Mouse (Mus musculus) adipose tissue, adult 10 weeks (tissue): ENCODE measurements around the gene Retreg2. TPM values are rescaled to one million over a fixed set of nuclear protein-coding genes. Genes with fewer than 3 reads are reported as not detected.

Source experiments
- polyA plus RNA-seq: library from polyadenylated mRNA; stranded (reverse); fragments of 350-450 nt; fragmentation: Illumina TruSeq; extraction: RNeasy Lipid Tissue Mini Kit (QIAGEN cat#74804); gene quantifications from one replicate; pipeline ENCODE4 v1.2.3, GENCODE M21; 2014; ENCODE audit warnings: low read depth, low replicate concordance

Gene Retreg2
- 64.7 TPM for polyA plus RNA-seq

GRCm38 (mm10) chr1:75142301-75143261, at the start of gene Retreg2, which contains the start of gene Cnppd1:
Gene Retreg2 (plus strand): TSS chr1:75142778.
Gene Cnppd1 (minus strand): TSS chr1:75142711.

DNA sequence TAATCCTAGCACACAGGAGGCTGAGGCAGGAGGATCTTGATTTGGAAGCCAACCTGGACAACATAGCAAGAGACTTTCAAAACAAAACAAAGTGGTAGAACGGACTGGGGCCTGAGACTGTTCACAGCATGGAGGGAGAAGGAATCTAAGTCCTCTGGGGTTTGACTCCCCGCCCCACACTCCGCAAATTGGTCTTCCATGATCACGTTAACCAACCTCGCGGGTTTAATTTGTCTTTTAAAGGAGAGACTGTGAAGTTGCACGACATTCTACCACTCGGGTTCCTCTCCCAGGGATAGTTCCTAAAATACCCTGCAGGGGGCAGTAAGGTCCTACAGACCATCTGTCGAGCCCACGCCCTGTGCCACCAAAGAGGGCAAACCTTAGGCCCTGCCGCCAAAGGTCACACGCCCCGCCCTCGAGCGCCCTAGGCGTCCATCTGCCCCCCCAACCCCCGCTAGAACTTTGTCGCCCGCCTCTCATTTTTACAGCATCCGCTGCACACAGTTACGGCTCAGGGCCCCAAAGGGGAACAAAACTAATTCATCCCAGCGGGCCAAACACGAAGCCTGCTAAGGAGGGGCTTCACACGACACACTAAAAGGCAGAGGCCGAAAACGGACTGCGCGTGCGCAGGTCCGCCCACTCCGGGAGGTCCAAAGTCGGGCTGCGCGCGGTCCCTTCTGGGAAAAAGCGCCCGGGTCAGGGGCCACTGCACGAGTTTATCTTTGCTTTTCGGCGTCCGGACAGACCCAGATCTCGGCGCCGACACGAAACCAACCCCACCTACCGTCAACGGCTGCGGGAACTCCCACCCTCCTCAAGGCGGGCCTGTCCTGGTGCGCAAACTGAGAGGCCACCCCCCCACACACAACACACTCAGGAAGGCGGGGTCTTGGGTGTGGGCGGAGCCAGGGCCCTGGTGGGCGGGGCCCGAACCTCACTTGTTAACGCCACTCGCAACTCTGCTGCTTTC, 17.9 kb upstream of the Retreg2 start, which contains the start of gene Nhej1:
Nhej1 (minus strand) TSS at position 855 of the 976 bp plus-strand sequence.

DNA sequence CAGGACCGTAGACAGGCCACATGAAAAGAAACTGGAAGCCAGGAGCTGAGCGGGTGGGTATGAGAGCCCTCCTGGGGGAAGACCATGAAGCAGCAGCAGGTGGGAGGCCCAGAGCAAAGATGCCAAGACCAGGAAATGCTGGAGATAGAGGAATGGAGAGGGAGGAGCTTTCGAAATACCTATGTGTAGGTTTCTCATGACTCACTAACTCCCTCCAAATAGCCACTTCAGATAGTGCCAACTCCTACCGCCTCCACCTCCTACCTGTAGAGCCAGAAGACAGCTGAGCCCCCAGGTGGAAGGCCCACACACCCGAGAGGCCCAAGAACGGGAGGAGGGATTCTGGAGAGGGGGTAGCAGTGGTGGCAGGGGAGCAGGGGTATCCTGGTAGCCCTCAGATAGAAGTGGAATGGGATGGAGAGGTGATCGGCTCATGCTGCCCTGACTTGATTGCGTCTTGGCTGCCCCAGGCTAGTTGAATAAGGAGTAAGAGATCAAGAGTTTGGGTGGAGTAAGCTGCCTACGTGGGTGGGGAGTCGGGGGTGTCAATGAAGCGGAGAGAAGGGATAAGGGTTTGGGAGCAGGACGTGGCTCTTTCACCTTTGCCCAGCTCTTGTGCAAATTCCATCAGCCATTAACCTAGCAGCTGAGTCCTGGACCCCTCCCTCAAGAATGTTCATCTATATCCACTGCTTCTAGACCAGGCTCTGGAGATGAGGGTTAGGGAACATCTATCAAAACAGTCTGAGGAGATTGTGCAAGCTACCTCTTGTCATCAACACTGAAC, 9.0 kb upstream of the Retreg2 start, which contains the start of gene Slc23a3:
Slc23a3 (minus strand) TSS at position 470 of the 787 bp plus-strand sequence.

DNA sequence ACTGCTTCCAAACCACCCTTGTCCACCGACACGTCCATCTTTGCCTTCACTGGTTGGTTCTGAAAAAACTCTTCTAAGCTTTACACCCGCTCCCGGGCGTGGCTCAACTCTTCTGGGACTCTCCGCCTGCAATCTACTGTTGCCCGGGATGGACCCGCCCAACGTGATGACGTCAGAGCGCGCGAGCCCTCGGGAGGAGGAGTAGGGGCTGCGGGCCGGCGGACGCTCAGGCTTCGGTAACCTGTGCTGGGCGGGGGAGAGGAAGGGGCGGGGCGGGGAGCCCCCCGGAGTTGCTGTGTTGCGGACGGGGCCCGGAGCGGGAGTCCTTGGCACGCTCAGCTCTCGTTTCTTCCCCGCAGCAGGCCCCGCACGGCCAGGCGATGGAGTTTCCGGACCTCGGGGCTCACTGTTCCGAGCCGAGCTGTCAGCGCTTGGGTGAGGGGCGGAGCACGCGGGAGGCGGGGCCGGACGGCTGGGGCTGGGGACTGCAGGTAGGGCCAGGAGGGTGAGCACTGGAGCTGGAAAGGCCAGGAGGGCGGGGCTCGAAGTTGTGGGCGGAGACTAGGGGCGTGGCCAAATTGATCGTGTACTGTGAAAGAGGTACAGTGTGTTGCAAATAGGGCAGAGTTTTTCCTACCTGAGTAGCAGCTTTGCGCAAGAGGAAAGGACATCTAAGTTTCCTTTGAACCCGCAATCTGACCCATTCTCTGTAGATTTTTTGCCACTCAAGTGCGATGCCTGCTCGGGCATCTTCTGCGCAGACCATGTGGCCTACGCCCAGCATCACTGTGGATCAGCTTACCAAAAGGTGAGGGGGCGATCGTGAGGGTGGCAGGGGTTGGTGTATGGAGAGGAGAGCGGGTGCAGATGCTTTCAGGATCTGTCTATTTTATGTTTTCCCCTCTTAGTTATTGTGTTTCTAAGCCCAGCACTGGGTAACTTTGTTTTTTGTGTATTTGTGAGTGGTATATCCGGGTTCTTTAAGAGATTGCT, 26.2 kb downstream of the Retreg2 start, which contains the start of gene Zfand2b:
Zfand2b (plus strand) TSS at position 175 of the 993 bp plus-strand sequence.

GRCm38 (mm10) chr1:75180105-75180590, 37.6 kb downstream of the Retreg2 start, which contains the start of gene Abcb6:
Gene Abcb6 (minus strand): TSS chr1:75180392.

DNA sequence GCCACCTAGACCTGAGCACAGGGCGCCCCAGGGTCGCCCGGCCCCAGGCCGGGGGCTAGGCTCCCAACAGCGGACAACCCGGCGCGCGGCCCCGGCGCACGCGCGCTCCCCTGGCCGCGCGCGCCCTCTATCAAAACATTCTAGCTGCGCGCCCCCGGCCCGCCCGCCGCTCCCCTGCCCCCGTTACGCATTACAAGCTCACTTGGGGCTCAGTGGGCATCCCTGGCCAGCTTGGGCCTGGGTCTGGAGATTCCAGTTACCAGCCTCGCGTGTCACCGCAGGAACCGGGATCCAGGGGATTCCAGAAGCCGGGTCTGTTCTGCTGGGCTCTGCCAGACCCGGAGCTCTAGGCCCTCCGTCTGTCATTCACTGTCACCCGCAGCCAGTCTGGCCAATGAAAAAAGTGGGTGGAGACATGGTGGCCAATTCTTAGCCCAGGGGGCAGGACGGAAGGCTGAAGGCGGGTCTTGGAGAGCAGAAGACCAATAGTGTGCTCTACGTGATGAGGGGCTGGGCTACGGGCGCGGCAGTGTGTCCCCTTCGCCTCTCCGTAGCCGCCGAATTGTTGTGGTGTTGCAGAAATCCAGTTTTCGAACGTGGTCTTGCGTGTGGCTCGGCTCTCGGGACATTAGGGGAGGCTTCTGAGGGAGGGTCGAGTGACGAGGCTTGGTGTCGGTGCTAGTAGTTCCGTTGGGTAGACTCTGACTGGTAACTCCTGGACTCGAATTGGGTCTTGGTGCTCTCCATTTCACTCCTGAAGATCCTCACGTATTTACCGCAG, 49.2 kb downstream of the Retreg2 start, which contains the start of the genes Ankzf1 and Atg9a:
Ankzf1 (plus strand) TSS at position 530 of the 781 bp plus-strand sequence.
Atg9a (minus strand) TSS at position 575 of the 781 bp plus-strand sequence.

Other genes starting within 250 kb of the Retreg2 start
- 1.1 TPM for gene Cryba2, start 249.6 kb upstream of the Retreg2 start, polyA plus RNA-seq
- 8.1 TPM for gene Cfap65, start 207.2 kb upstream of the Retreg2 start, polyA plus RNA-seq
- gene Ihh, start 191.1 kb upstream of the Retreg2 start, polyA plus RNA-seq, result 6.5 TPM
- 4.7 TPM for gene Nhej1, start 17.6 kb upstream of the Retreg2 start, polyA plus RNA-seq
- gene Slc23a3, start 8.9 kb upstream of the Retreg2 start, polyA plus RNA-seq, result 0.62 TPM
- 44.8 TPM for gene Cnppd1, start 67 bp upstream of the Retreg2 start, polyA plus RNA-seq
- 24.0 TPM for gene Zfand2b, start 25.9 kb downstream of the Retreg2 start, polyA plus RNA-seq
- 17.0 TPM for gene Abcb6, start 37.6 kb downstream of the Retreg2 start, polyA plus RNA-seq
- gene Ankzf1, start 49.4 kb downstream of the Retreg2 start, polyA plus RNA-seq, result 26.4 TPM
- 26.4 TPM for gene Atg9a, start 49.4 kb downstream of the Retreg2 start, polyA plus RNA-seq
- gene Glb1l, start 68.0 kb downstream of the Retreg2 start, polyA plus RNA-seq, result 40.7 TPM
- 100 TPM for gene Stk16, start 68.1 kb downstream of the Retreg2 start, polyA plus RNA-seq
- gene Tuba4a, start 77.1 kb downstream of the Retreg2 start, polyA plus RNA-seq, result 55.1 TPM
- not detected for gene A630095N17Rik, start 89.3 kb downstream of the Retreg2 start, polyA plus RNA-seq
- 54.8 TPM for gene Dnajb2, start 93.6 kb downstream of the Retreg2 start, polyA plus RNA-seq
- 0.16 TPM for gene Ptprn, start 121.7 kb downstream of the Retreg2 start, polyA plus RNA-seq
- not detected for gene Resp18, start 135.6 kb downstream of the Retreg2 start, polyA plus RNA-seq
- gene Dnpep, start 175.2 kb downstream of the Retreg2 start, polyA plus RNA-seq, result 85.7 TPM
- gene Des, start 217.6 kb downstream of the Retreg2 start, polyA plus RNA-seq, result 40.0 TPM
- 9.7 TPM for gene Speg, start 232.5 kb downstream of the Retreg2 start, polyA plus RNA-seq